Comparison of ENCODE assay signal across 8 mouse cellular contexts in genomic region chr14:121865162-121865561, GRCm38 (mm10). TPM values are rescaled to one million over a fixed set of nuclear protein-coding genes. Genes with fewer than 3 reads are reported as not detected.
DNase-seq lines count a peak whose midpoint lies in the region; ATAC-seq and TF ChIP-seq lines count a peak whose summit lies in the region.
"Not testable (repeated sequence)": the region's sequence is repeated elsewhere in the genome, so short reads cannot be mapped to it uniquely, and the experiment has no call there.

No protein-coding gene starts in this region.

- not testable (repeated sequence) for TF ChIP-seq EP300 in liver, postnatal 0 days (IDR thresholded peaks at IDR 0.05; ENCODE audit: low read depth); stomach, postnatal 0 days (optimal IDR thresholded peaks at IDR 0.05)

- TF ChIP-seq CTCF in E14TG2a.4 (conservative IDR thresholded peaks at IDR 0.05; ENCODE audit: low read length): peak; percentile 69
- TF ChIP-seq CTCF in liver, postnatal 0 days (IDR thresholded peaks at IDR 0.05; ENCODE audit: low read depth): peak; percentile 82
- TF ChIP-seq CTCF in stomach, postnatal 0 days (IDR thresholded peaks at IDR 0.05; ENCODE audit: low read depth): peak; percentile 85

- intact Hi-C loops in heart, postnatal 36 days (cut with DNase I): loop anchor here (1.0 kb wide), 1 partner anchor 54 kb away; no protein-coding TSS in a partner anchor

- H3K4me3 ChIP-seq in E14TG2a.4 (replicated peaks; ENCODE audit: low read length); embryonic facial prominence, embryonic 14.5 days (ENCODE audit: low read depth, low read length); liver, postnatal 0 days (ENCODE audit: low read depth, low read length); neural tube, embryonic 13.5 days; stomach, postnatal 0 days (ENCODE audit: low read depth, low read length): not testable (repeated sequence)

- H3K4me2 ChIP-seq in embryonic facial prominence, embryonic 14.5 days (ENCODE audit: low read depth, low read length); liver, postnatal 0 days (ENCODE audit: low read depth, low read length); neural tube, embryonic 13.5 days; stomach, postnatal 0 days (replicated peaks; ENCODE audit: low read depth): not testable (repeated sequence)

- ATAC-seq in embryonic facial prominence, embryonic 14.5 days (ENCODE audit: low read depth); liver, postnatal 0 days: not testable (repeated sequence)
- ATAC-seq in neural tube, embryonic 13.5 days (ENCODE audit: low read depth): peak; percentile 27; the same call in 1 of the 2 replicates
- ATAC-seq in stomach, postnatal 0 days (ENCODE audit: low FRiP score, low TSS enrichment): peak; percentile 73; the same call in 1 of the 2 replicates

- H3K9me3 ChIP-seq in E14TG2a.4 (ENCODE audit: low read length); embryonic facial prominence, embryonic 14.5 days (ENCODE audit: control insufficient read depth, low read length); liver, postnatal 0 days (ENCODE audit: low read length); neural tube, embryonic 13.5 days; stomach, postnatal 0 days (ENCODE audit: control insufficient read depth, low read length): not testable (repeated sequence)

- H3K36me3 ChIP-seq in E14TG2a.4 (ENCODE audit: insufficient read depth, low read length); embryonic facial prominence, embryonic 14.5 days (ENCODE audit: control insufficient read depth, insufficient read depth, low read length); liver, postnatal 0 days (replicated peaks; ENCODE audit: insufficient read depth, low read length); neural tube, embryonic 13.5 days; stomach, postnatal 0 days (ENCODE audit: control insufficient read depth, insufficient read depth, low read length): not testable (repeated sequence)

- H3K27ac ChIP-seq in embryonic facial prominence, embryonic 14.5 days (replicated peaks; ENCODE audit: low read depth, low read length); liver, postnatal 0 days (ENCODE audit: low read depth); neural tube, embryonic 13.5 days (replicated peaks); stomach, postnatal 0 days (replicated peaks): not testable (repeated sequence)

- H3K4me1 ChIP-seq in E14TG2a.4 (replicated peaks; ENCODE audit: low read depth, low read length): peaks cover 52% of the 10 kb centered on the region
- H3K4me1 ChIP-seq in embryonic facial prominence, embryonic 14.5 days (ENCODE audit: control insufficient read depth, insufficient read depth, low read length); liver, postnatal 0 days (ENCODE audit: insufficient read depth); neural tube, embryonic 13.5 days (replicated peaks); stomach, postnatal 0 days (replicated peaks; ENCODE audit: control insufficient read depth, insufficient read depth): not testable (repeated sequence)

- not testable (repeated sequence) for H3K27me3 ChIP-seq in E14TG2a.4 (ENCODE audit: insufficient read depth, low read length); embryonic facial prominence, embryonic 14.5 days (replicated peaks; ENCODE audit: control insufficient read depth, insufficient read depth, low read length); liver, postnatal 0 days (ENCODE audit: insufficient read depth, low read length); neural tube, embryonic 13.5 days; stomach, postnatal 0 days (ENCODE audit: control insufficient read depth, insufficient read depth, low read length)

- peak; percentile 88 for DNase-seq in brain, adult 2 months (ENCODE audit: low read depth, low spot score)
- peak; percentile 79 for DNase-seq in embryonic facial prominence, embryonic 14.5 days (ENCODE audit: low spot score)
- peak; percentile 61 to 77 for DNase-seq in heart, postnatal 36 days
- DNase-seq in large intestine, adult 2 months (ENCODE audit: low read depth, low spot score): peak; percentile 70
- peak; percentile 78 for DNase-seq in liver, postnatal 0 days
- peak; percentile 75 for DNase-seq in stomach, postnatal 0 days (ENCODE audit: low spot score)

- 11% methylated on average over 2 of the region's 2 CpGs for WGBS in embryonic facial prominence, embryonic 14.5 days
- 13% methylated on average over 2 of the region's 2 CpGs for WGBS in large intestine, adult 2 months
- 23% methylated on average over 2 of the region's 2 CpGs for WGBS in liver, postnatal 0 days (ENCODE audit: insufficient replicate concordance)
- 0% methylated on average over 2 of the region's 2 CpGs for WGBS in neural tube, embryonic 13.5 days
- WGBS in stomach, postnatal 0 days: 10% methylated on average over 2 of the region's 2 CpGs

- H3K9ac ChIP-seq in embryonic facial prominence, embryonic 14.5 days (ENCODE audit: low read depth, low read length); liver, postnatal 0 days (replicated peaks); neural tube, embryonic 13.5 days; stomach, postnatal 0 days (ENCODE audit: low read length): not testable (repeated sequence)

RNA-seq across cellular contexts. Expression of gene Ubac2, which starts 13.3 kb away (rescaled TPM):
- polyA plus RNA-seq in embryonic facial prominence, embryonic 14.5 days (2014; fragmentation: Nextera tagmentation; extraction: Ambion mirVana): 60.1 and 65.9 TPM in 2 replicates
- 10 to 100 TPM; 26.6 to 29.1 TPM for total RNA-seq in heart, postnatal 36 days (2021)
- polyA plus RNA-seq in large intestine, adult 2 months (2012; rRNA removed): 49.3 and 52.8 TPM in 2 replicates
- 25.8 and 27.4 TPM in 2 replicates for polyA plus RNA-seq in liver, postnatal 0 days (2015; fragmentation: Nextera tagmentation; extraction: Ambion mirVana)
- 54.6 and 59.3 TPM in 2 replicates for polyA plus RNA-seq in neural tube, embryonic 13.5 days (2015; fragmentation: Nextera tagmentation; extraction: Ambion mirVana)
- polyA plus RNA-seq in stomach, postnatal 0 days (2015; fragmentation: Nextera tagmentation; extraction: Ambion mirVana): 38.5 and 38.6 TPM in 2 replicates

RNA-seq across cellular contexts. Expression of gene Gpr18, which starts 50.4 kb away (rescaled TPM):
- 0.11 and 0.22 TPM in 2 replicates for polyA plus RNA-seq in embryonic facial prominence, embryonic 14.5 days (2014; fragmentation: Nextera tagmentation; extraction: Ambion mirVana)
- total RNA-seq in heart, postnatal 36 days (2021): under 1 TPM; 0.33 to 0.46 TPM
- 11.5 and 12.9 TPM in 2 replicates for polyA plus RNA-seq in large intestine, adult 2 months (2012; rRNA removed)
- polyA plus RNA-seq in liver, postnatal 0 days (2015; fragmentation: Nextera tagmentation; extraction: Ambion mirVana): 0.78 and 0.81 TPM in 2 replicates
- 0.17 TPM in 1 of 2 replicates, not detected in the other for polyA plus RNA-seq in neural tube, embryonic 13.5 days (2015; fragmentation: Nextera tagmentation; extraction: Ambion mirVana)
- polyA plus RNA-seq in stomach, postnatal 0 days (2015; fragmentation: Nextera tagmentation; extraction: Ambion mirVana): 0.06 and 0.08 TPM in 2 replicates
